Mouse (Mus musculus): ENCODE results near the gene Zfp106. TPM values are rescaled to one million over a fixed set of nuclear protein-coding genes. Genes with fewer than 3 reads are reported as not detected.
"Not testable (repeated sequence)": the region's sequence is repeated elsewhere in the genome, so short reads cannot be mapped to it uniquely, and the experiment has no call there.

Zfp106 gene
- polyA plus RNA-seq, 1 experiment from 2014 or later = 15.6 TPM

DNA sequence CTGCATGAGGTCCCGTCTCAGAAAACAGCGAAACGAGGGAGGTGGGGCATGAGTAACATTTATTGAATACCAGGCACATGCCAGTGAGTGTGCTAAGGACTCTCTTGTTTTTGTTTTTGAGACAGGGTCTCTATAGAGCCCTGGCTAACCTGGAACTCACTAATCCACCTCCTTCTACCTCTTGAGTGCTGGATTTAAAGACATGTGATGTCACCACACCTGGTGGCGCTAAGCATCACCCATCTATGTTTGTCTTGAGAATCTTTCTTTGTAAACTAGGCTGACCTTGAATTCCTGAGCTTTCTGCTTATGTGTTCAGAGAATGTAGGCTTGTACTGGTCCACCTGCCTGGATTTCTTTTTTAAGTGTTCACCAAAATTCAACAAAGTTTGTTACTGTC, 14.2 kb upstream of the Zfp106 start:
- no peak for ATAC-seq (ENCODE audit: low read depth)
- Histone ChIP-seq H3K9ac (ENCODE audit: low read depth, low read length) (no peak overlapping the region), H3K4me2 (ENCODE audit: low read depth, low read length) (no peak overlapping the region), H3K36me3 (ENCODE audit: control insufficient read depth, insufficient read depth) (no peaks in the 10 kb centered on the region), H3K27ac (ENCODE audit: low read length) (no peak overlapping the region), H3K9me3 (replicated peaks; ENCODE audit: control insufficient read depth, low read length) (no peaks in the 10 kb centered on the region), H3K27me3 (ENCODE audit: control insufficient read depth, insufficient read depth, low read depth, low read length) (no peaks in the 10 kb centered on the region), H3K4me3 (ENCODE audit: low read depth, low read length) (no peak overlapping the region), H3K4me1 (ENCODE audit: control insufficient read depth, low read depth, low read length) (peaks cover 17% of the 10 kb centered on the region)
- 56% methylated on average over 4 of the region's 4 CpGs for WGBS (ENCODE audit: insufficient replicate concordance)

DNA sequence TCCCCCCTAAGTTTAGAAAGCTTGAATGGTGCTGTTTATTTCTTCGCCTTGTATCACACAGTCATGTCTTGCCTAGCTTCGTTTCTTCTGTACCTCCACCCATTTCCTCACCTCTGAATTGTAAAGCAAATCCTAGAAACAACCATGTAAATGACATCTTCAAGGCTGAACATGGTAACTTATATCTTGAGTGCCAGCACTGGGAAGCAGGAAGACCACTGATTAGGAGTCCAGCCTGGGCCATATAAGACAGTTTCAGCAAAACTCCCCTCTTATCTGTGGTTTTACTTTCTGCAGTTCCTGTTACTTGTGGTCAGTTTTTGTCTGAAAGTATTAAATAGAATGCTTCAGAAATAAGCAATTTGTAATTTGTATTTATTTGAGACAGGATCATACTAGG, 12.3 kb upstream of the Zfp106 start:
- Histone ChIP-seq H3K4me3 (ENCODE audit: low read depth, low read length) (no peak overlapping the region), H3K4me2 (ENCODE audit: low read depth, low read length) (no peak overlapping the region), H3K27me3 (ENCODE audit: control insufficient read depth, insufficient read depth, low read depth, low read length) (no peaks in the 10 kb centered on the region), H3K9ac (ENCODE audit: low read depth, low read length) (no peak overlapping the region), H3K4me1 (ENCODE audit: control insufficient read depth, low read depth, low read length) (peaks cover 21% of the 10 kb centered on the region), H3K36me3 (ENCODE audit: control insufficient read depth, insufficient read depth) (no peaks in the 10 kb centered on the region), H3K27ac (ENCODE audit: low read length) (no peak overlapping the region), H3K9me3 (replicated peaks; ENCODE audit: control insufficient read depth, low read length) (no peaks in the 10 kb centered on the region)
- whole genome bisulfite sequencing (ENCODE audit: insufficient replicate concordance) = 22% methylated on average over 2 of the region's 2 CpGs
- peak; percentile 47; the same call in 1 of the 2 replicates for ATAC-seq (ENCODE audit: low read depth)

DNA sequence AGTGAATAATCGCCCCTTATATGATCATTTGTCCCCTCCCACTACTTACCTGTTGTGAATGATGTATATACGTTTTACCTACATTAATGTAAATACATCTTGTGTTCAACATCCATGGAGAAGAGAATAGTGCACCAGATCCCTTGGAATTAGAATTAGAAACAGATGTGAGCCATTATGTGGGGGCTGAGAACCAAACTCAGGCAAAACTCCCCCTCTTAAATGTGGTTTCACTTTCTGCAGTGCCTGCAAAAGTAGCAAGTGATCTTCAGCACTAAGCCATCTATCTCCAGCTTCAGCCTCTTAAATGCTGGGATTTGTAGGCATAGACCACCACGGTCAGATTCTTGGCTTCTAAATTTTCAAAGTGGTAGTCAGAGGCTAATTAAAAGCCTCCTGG, 11.5 kb upstream of the Zfp106 start:
- 68% methylated on average over 3 of the region's 3 CpGs for WGBS (ENCODE audit: insufficient replicate concordance)
- H3K9me3 ChIP-seq (replicated peaks; ENCODE audit: control insufficient read depth, low read length) = no peaks in the 10 kb centered on the region
- H3K4me1 ChIP-seq (ENCODE audit: control insufficient read depth, low read depth, low read length) = peaks cover 21% of the 10 kb centered on the region
- H3K4me3 ChIP-seq (ENCODE audit: low read depth, low read length) = no peak overlapping the region
- ATAC-seq (ENCODE audit: low read depth) = no peak
- H3K27me3 ChIP-seq (ENCODE audit: control insufficient read depth, insufficient read depth, low read depth, low read length) = no peaks in the 10 kb centered on the region
- H3K36me3 ChIP-seq (ENCODE audit: control insufficient read depth, insufficient read depth) = no peaks in the 10 kb centered on the region
- 0 out of 2 replicates have a peak overlapping the region, but pooled peaks have one; percentile 17 for H3K27ac ChIP-seq (ENCODE audit: low read length)
- no peak overlapping the region for H3K4me2 ChIP-seq (ENCODE audit: low read depth, low read length)
- no peak overlapping the region for H3K9ac ChIP-seq (ENCODE audit: low read depth, low read length)

DNA sequence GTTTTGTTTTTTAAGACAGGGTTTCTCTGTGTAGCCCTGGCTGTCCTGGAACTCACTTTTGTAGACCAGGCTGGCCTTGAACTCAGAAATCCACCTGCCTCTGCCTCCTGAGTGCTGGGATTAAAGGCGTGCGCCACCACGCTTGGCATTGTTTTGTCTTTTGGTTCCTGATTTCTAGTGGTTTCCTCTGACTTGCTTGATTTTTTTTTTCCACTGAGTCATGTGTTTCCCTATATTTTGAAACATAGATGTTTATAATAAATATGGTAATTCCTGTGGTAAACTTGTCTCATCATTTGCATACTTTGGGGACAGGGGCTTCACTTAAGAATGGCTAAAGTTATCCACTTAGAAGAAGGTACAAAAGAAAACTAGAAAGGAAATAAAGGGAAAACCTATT, 8.5 kb upstream of the Zfp106 start:
- H3K4me2 ChIP-seq (ENCODE audit: low read depth, low read length); ATAC-seq (ENCODE audit: low read depth); H3K9ac ChIP-seq (ENCODE audit: low read depth, low read length); H3K36me3 ChIP-seq (ENCODE audit: control insufficient read depth, insufficient read depth); H3K27ac ChIP-seq (ENCODE audit: low read length); H3K9me3 ChIP-seq (replicated peaks; ENCODE audit: control insufficient read depth, low read length); H3K4me3 ChIP-seq (ENCODE audit: low read depth, low read length); H3K27me3 ChIP-seq (ENCODE audit: control insufficient read depth, insufficient read depth, low read depth, low read length): not testable (repeated sequence)
- 83% methylated on average over 3 of the region's 3 CpGs for WGBS (ENCODE audit: insufficient replicate concordance)
- H3K4me1 ChIP-seq (ENCODE audit: control insufficient read depth, low read depth, low read length) = peaks cover 21% of the 10 kb centered on the region

DNA sequence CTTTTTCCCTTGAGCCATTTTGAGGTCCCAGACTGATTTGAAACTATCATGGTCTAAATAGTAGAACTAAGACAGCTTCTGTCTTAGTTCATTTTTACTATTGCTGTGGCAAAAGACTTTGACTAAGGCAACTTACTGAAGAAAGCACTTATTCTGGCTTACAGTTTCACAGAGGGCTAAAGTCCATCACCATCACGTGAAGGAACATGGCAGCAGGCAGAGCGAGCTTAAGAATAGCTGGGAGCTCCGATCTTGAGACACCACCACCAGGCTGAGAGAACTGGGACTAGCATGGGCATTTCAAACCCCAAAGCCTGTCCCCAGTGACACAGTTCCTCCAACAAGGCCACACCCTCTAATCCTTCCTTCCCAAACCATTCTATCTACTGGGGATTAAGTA, 7.4 kb upstream of the Zfp106 start:
- Histone ChIP-seq H3K27me3 (ENCODE audit: control insufficient read depth, insufficient read depth, low read depth, low read length) (no peaks in the 10 kb centered on the region), H3K4me2 (ENCODE audit: low read depth, low read length) (no peak overlapping the region), H3K9me3 (replicated peaks; ENCODE audit: control insufficient read depth, low read length) (no peaks in the 10 kb centered on the region), H3K27ac (ENCODE audit: low read length) (no peak overlapping the region), H3K36me3 (ENCODE audit: control insufficient read depth, insufficient read depth) (no peaks in the 10 kb centered on the region), H3K9ac (ENCODE audit: low read depth, low read length) (no peak overlapping the region), H3K4me3 (ENCODE audit: low read depth, low read length) (no peak overlapping the region), H3K4me1 (ENCODE audit: control insufficient read depth, low read depth, low read length) (peaks cover 22% of the 10 kb centered on the region)
- 80% methylated on average over 3 of the region's 3 CpGs for WGBS (ENCODE audit: insufficient replicate concordance)
- no peak for ATAC-seq (ENCODE audit: low read depth)

DNA sequence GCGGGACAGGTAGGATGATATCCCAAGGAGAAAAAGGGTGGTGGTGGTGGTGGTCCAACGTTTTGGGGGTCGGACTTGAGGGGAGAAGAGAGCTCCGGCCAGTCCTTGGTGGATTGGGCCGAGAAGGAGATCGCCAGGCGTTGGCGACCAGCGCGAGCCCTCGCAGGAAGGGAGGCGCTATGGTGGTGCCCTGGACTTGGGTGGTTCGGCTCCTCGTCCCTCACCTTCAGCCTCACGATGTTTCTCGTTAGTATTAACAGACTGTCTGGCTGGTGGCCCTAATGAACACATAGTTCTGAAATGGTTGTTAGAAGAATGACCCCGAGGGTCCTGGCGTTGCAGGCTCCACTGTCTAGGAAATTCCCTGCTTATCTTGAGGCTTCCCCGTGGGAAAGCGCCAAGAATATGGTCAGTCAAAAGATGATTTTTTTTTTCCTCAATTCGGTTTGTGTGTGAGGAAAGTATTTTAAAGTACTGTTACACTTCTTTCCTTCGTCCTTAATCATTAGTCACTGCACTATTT, 4.2 kb upstream of the Zfp106 start:
- ATAC-seq (ENCODE audit: low read depth) = peak; percentile 63
- peak overlapping the region; percentile 85 for H3K27ac ChIP-seq (ENCODE audit: low read length)
- peak overlapping the region; percentile 92 for H3K4me2 ChIP-seq (ENCODE audit: low read depth, low read length)
- peak overlapping the region; percentile 86 for H3K9ac ChIP-seq (ENCODE audit: low read depth, low read length)
- under 1% methylated on average over 22 of the region's 22 CpGs for WGBS (ENCODE audit: insufficient replicate concordance)
- H3K4me1 ChIP-seq (ENCODE audit: control insufficient read depth, low read depth, low read length) = peaks cover 26% of the 10 kb centered on the region
- peak overlapping the region; percentile 85 for H3K4me3 ChIP-seq (ENCODE audit: low read depth, low read length)
- H3K36me3 ChIP-seq (ENCODE audit: control insufficient read depth, insufficient read depth) = no peaks in the 10 kb centered on the region
- no peaks in the 10 kb centered on the region for H3K27me3 ChIP-seq (ENCODE audit: control insufficient read depth, insufficient read depth, low read depth, low read length)
- H3K9me3 ChIP-seq (replicated peaks; ENCODE audit: control insufficient read depth, low read length) = no peaks in the 10 kb centered on the region

DNA sequence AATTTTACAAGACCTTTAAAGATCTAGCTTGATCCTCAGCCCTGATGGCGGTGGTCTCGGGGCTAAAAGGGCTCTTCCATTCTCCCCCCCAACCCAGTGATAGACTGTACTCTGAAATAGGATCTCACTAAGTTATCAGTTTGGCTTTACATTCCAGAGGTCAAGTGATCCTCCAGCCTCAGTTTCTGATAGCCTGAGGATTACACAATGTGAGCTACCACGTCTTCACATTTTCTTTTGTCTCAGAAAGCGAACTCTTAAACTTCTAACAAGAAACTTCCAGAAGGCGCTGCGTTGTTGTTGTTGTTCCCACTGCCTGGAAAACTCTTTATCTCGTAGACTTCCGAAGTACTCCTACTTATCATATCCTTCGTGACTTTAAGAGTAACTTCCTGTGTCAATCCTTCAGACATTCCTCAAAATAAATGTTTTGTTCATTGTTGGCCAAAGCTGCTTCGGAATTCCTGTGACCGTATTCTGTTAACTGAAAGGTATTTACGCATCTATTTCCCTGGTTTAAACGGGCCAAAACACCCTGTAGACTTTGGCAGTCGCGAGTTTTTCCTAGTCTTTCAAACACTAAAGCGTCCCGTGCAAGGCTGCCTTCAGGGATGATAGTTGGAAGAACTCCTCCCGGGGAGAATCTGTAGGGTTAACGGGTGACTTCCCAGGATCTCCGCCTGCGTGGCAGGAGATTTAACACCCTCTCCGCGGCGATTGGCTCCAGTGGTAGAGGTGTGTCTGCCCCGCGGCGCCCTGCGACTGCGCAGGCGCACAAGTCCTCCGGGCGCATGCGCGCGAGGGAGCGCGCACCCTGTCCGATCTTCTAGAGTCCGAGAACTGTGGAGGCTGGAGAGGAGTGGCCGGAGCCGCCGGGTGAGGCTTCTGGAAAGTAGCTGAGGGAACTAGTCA, 3.5 kb upstream of the Zfp106 start, which contains the start of gene Snap23:
Gene Snap23 (plus strand): TSS at position 786 of the 912 bp plus-strand sequence.
- ATAC-seq (ENCODE audit: low read depth) = peak; percentile 95
- H3K4me2 ChIP-seq (ENCODE audit: low read depth, low read length) = peak within 1 kb of the TSS; percentile 92
- H3K4me3 ChIP-seq (ENCODE audit: low read depth, low read length) = peak within 1 kb of the TSS; percentile 85
- under 1% methylated on average over 42 of the region's 42 CpGs for WGBS (ENCODE audit: insufficient replicate concordance)
- peak within 1 kb of the TSS; percentile 86 for H3K9ac ChIP-seq (ENCODE audit: low read depth, low read length)
- peaks cover 28% of the 10 kb centered on the region for H3K4me1 ChIP-seq (ENCODE audit: control insufficient read depth, low read depth, low read length)
- no peaks in the 10 kb centered on the region for H3K9me3 ChIP-seq (replicated peaks; ENCODE audit: control insufficient read depth, low read length)
- peak within 1 kb of the TSS; percentile 89 for H3K27ac ChIP-seq (ENCODE audit: low read length)
- H3K27me3 ChIP-seq (ENCODE audit: control insufficient read depth, insufficient read depth, low read depth, low read length) = no peaks in the 10 kb centered on the region
- H3K36me3 ChIP-seq (ENCODE audit: control insufficient read depth, insufficient read depth) = no peaks in the 10 kb centered on the region

DNA sequence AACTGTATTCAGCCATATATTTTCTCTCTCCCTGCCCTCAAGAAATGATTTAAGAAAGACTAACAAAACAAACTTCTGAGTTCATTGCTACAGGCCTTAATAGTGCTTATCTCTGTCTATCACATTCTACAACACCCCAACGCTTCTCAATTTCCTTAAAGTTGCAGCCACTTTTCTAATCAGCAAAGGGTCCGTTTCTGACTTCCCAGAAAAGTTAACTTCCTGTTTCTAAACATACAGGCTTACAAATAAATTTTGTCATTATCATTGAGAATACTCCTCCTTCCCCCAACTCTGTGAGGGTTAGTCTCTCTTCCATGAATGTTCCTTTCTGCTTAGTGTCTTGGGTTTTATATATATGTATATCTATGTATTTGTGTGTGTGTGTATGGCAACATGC, 1.7 kb upstream of the Zfp106 start:
- H3K27ac ChIP-seq (ENCODE audit: low read length) = peak overlapping the region; percentile 46

DNA sequence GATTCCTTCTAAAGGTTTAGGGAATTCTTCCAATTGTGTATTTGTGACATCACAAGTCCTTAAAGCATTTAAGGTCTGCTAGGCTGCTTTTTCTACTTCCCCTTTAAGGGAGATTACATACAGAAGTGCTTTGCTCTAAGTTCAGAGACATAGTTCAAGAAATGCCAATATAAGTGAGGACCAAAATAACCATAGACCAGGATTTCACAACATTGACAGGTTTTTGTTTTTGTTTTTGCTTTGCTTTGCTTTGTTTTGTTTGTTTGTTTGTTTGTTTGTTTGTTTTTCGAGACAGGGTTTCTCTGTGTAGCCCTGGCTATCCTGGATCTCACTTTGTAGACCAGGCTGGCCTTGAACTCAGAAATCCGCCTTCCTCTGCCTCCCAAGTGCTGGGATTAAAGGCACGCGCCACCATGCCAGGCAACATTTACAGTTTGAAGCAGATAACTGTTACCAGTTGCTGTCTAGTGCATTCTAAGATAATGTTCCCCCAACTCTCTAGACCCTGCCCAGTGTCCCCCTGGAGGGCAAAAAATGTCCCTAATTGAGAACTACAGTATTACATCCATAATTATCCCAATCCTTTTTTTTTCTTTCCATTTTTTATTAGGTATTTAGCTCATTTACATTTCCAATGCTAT, 1.0 kb upstream of the Zfp106 start:
- 44% methylated on average over 4 of the region's 4 CpGs for WGBS (ENCODE audit: insufficient replicate concordance)
- Histone ChIP-seq H3K4me1 (ENCODE audit: control insufficient read depth, low read depth, low read length) (peaks cover 28% of the 10 kb centered on the region), H3K27ac (ENCODE audit: low read length) (peak overlapping the region; percentile 24; the same call in 1 of the 2 replicates)
- not testable (repeated sequence) for ATAC-seq (ENCODE audit: low read depth); H3K27me3 ChIP-seq (ENCODE audit: control insufficient read depth, insufficient read depth, low read depth, low read length); H3K4me3 ChIP-seq (ENCODE audit: low read depth, low read length); H3K9ac ChIP-seq (ENCODE audit: low read depth, low read length); H3K4me2 ChIP-seq (ENCODE audit: low read depth, low read length); H3K9me3 ChIP-seq (replicated peaks; ENCODE audit: control insufficient read depth, low read length); H3K36me3 ChIP-seq (ENCODE audit: control insufficient read depth, insufficient read depth)

More for the DNA sequence above, 1.7 kb upstream of the Zfp106 start:
- WGBS (ENCODE audit: insufficient replicate concordance) = 21% methylated on average over 2 of the region's 2 CpGs
- no peak overlapping the region for H3K9ac ChIP-seq (ENCODE audit: low read depth, low read length)
- no peaks in the 10 kb centered on the region for H3K9me3 ChIP-seq (replicated peaks; ENCODE audit: control insufficient read depth, low read length)
- H3K27me3 ChIP-seq (ENCODE audit: control insufficient read depth, insufficient read depth, low read depth, low read length) = no peaks in the 10 kb centered on the region
- H3K4me1 ChIP-seq (ENCODE audit: control insufficient read depth, low read depth, low read length) = peaks cover 28% of the 10 kb centered on the region
- H3K4me2 ChIP-seq (ENCODE audit: low read depth, low read length) = no peak overlapping the region
- ATAC-seq (ENCODE audit: low read depth) = no peak
- no peaks in the 10 kb centered on the region for H3K36me3 ChIP-seq (ENCODE audit: control insufficient read depth, insufficient read depth)
- H3K4me3 ChIP-seq (ENCODE audit: low read depth, low read length) = no peak overlapping the region

Data from liver, embryonic 16.5 days (tissue).